Mouse (Mus musculus): ENCODE measurements around the gene Scnn1b.
A peak's percentile ranks its signal among the peaks of the same experiment; 100 is the strongest.

Gene Scnn1b

GRCm38 (mm10) chr7:121864858-121865585, at the start of gene Scnn1b:
Gene Scnn1b (plus strand): TSS chr7:121865038.
- DNase-seq (ENCODE audit: extremely low read depth, low read depth, low spot score), result no peak

DNA sequence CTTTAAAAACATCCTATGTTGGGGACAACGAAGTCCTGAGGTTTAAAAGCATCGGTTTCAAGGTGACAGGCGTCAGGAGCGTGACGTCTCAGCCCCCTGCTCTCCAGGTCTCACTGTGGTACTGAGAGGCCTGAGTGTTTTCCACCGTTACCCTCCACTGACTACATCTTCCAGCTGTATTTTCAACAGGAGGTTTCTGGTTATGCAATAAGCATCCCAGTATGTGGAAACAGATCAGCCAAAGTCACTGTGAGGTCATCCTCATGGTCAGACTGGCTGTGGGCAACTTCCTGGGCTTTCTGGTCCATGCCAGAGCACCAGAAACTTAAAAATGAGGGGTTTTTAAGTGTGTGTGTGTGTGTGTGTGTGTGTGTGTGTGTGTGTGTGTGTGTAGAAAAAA, 43.2 kb upstream of the Scnn1b start:
- no peak for DNase-seq (ENCODE audit: extremely low read depth, low read depth, low spot score)

- no peak for DNase-seq (ENCODE audit: extremely low read depth, low read depth, low spot score)
Observed at GRCm38 (mm10) chr7:121828481-121828880, 36.4 kb upstream of the Scnn1b start.

GRCm38 (mm10) chr7:121835392-121835791, 29.4 kb upstream of the Scnn1b start:
- DNase-seq (ENCODE audit: extremely low read depth, low read depth, low spot score), result no peak

- DNase-seq (ENCODE audit: extremely low read depth, low read depth, low spot score), result no peak
Observed at GRCm38 (mm10) chr7:121836827-121837226, 28.0 kb upstream of the Scnn1b start.

DNA sequence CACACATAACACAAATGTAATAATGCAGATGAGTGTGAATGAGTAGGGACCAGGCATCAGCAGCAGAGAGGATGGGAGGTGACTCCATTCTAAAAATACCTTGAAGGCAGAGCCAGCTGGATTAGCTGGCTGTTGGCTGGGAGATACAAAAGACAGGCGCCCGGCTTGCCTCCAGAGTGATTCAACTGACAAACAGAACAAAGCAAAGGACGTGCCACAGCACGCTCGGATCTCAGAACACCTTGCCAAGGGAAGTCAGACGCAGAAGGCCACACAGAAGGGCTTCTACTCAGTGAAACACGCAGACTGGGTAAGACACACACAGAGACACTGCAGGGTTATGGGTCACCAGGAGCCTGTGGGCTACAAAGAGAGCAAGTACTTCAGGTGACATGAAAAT, 24.0 kb upstream of the Scnn1b start:
- peak; percentile 80 for DNase-seq (ENCODE audit: extremely low read depth, low read depth, low spot score)

DNA sequence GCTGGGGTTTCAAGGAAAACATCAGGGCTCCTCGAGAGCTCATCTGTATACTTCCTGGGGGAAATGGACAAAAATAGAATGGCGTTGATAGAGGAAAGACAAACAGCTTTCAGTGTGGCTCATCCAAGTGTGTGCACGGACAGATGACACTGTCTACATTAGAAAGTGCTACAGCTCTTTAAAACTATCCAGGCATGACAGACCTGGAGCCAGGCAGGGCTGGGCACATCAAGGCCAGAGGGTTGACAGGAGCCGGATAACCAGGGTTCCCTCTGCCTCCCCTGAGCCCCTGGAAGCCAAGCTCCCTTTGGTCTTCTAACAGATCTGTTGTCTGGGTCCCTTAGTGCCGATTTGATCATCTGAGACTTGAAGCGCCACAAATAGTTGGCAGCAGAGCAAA, 22.6 kb upstream of the Scnn1b start:
- no peak for DNase-seq (ENCODE audit: extremely low read depth, low read depth, low spot score)

- peak; percentile 56 for DNase-seq (ENCODE audit: extremely low read depth, low read depth, low spot score)
Observed at GRCm38 (mm10) chr7:121845964-121846363, 18.9 kb upstream of the Scnn1b start.

DNA sequence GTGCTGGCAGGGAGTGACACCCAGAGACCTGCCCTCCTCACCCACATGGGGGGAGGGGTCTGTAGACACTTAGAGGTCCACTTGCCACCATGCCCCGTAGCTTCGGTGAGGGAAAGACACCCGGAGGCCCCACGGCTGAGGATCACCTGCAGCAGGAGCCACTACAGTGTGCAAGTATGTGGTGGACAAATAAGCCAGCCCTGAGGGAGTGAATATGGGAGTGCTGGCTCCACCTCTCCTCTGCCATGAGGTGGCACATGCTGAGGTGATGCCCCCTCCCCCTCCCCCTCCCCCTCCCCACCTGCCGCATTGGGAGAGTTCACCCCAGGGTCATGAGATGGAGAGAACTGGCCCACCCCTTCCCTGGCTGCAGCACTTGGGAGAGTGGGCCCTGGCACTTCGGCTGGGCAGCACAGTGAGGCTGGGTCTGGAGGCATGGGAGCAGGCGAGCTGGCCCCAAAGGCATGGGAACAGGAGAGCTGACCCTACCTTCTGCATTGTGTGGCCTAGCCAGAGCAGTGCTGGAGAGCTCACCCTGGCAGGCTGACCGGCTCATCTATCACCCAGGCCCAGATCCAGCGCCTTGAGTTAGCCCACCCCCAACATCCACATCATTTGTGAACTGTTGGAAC, 16.2 kb upstream of the Scnn1b start:
- DNase-seq (ENCODE audit: extremely low read depth, low read depth, low spot score), result no peak

DNA sequence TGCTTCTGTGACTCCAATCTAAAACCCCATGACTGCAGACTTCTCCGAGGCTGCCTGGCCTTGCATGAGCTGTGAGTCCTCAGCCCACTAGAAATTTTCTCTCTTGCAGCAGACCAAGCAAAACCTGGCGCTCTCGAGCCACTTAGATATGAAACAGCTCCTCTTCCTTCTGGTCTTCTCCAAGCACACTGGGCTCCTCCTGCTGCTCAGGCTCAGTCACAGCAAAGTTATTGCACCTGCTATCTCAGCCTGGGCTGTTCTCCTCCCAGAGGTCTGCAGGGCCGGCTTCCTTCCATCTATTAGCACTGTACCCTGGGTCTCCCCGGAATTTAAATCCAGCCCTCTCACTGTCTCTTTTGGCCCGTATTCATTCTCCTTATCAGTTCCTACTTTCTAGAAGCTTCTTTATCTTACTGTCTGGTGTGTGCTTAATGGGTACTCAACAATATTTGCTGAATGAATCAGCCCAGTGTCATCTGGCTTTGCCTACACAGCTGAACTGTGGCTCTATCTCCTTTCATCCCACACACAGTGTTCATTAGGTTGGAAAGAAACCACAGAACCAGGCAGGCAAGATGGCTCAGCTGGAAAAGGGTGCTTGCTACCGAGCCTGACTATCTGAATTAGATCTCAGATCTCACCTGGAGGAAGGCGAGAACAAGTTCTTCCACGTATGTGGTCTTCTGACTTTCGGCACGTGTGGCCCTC, 7.5 kb upstream of the Scnn1b start:
- DNase-seq (ENCODE audit: extremely low read depth, low read depth, low spot score), result no peak

DNA sequence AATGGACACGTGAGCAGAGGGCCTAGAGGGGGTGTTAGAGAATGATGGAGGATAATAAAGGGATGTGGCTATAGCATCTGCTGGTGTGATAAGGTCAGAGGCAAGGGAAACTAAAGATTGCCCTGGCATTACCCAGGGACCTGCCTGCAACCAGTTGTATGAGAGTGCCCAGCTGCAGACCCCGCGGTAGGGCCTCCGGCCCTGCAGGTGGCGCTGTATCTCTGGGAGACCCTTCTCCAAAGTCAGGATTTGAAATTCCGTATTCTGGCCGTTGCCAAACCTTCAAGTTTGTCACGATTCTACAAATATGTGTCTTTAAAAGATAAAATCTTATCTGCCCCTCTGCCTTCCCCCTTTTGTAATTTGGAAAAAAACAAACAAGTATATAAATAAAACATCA, 5.9 kb upstream of the Scnn1b start:
- DNase-seq (ENCODE audit: extremely low read depth, low read depth, low spot score), result no peak

DNA sequence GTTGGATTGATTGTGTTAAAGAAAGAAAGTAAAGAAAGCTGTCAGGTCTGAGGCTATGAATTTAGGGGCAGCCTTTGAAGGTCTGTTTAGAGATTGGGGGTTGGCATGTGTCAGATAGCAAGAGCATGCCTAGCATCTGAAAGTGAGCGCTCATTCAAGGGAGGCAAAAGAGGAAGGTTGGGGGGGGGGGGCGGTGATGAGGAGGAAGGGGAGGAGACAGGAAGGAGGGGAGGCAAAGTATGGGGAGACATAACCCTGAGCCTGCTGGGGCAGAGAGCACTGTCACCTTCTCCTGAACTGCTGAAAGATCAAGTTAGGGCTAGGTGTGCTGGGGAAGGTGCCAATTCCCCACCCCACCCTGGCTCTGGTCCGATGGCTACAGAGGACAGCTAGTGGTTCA, 6.8 kb downstream of the Scnn1b start:
- no peak for DNase-seq (ENCODE audit: extremely low read depth, low read depth, low spot score)

DNA sequence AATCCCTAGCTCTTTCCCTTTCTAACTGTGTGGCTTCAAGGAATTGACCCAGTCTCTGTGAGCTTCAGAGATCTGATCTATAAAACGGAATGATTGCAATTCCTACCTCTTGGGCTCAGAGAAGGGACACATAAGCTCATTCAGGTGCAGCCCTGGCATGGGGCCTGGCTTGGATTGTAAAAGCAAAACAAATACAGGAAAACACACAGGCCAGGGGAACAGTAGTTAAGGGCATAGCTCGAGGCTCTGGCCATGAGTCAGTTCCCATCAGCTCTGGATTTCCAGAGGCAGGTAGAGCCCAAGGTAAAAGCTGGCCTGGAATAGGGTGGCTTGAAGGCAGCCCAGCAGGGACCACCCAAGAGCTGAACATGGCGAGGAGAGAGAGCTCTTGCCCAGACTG, 9.2 kb downstream of the Scnn1b start:
- DNase-seq (ENCODE audit: extremely low read depth, low read depth, low spot score), result no peak

GRCm38 (mm10) chr7:121874784-121875183, 9.9 kb downstream of the Scnn1b start:
- DNase-seq (ENCODE audit: extremely low read depth, low read depth, low spot score), result no peak

GRCm38 (mm10) chr7:121880246-121880645, 15.4 kb downstream of the Scnn1b start:
- no peak for DNase-seq (ENCODE audit: extremely low read depth, low read depth, low spot score)

DNA sequence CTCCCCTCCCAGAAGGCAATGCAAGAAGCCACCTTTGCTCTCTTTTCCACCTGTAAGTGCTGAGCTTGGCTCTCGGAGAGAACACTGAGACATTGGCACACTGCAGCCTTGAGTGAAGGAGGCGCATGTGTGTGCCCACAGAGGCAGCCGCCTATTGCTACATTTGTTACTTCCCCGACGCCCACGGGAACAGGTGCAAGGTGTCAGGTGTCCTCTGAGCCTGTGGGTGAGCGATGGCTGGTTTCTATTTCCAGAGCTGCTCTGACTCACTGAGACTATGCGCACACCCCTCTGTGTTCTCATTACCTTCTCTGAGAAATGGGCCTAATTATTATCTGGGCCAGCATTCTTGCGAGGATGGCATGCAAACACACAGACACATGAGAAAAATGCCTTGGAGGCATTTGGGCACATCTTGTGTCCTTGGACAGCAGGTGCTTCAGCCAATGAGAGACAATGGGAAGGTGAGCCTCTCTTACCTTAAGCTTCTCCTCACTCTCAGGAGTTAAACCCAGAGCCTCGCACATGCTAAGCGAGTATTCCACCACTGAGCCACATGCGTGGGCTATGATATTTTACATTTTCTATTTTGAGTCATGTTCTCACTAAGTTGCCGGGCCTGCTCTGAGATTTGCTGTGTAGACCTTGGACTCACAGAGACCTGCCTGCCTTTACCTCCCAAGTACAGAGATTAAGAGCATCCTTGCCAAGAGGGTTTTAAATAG, 26.0 kb downstream of the Scnn1b start:
- DNase-seq (ENCODE audit: extremely low read depth, low read depth, low spot score), result peak; percentile 87

- no peak for DNase-seq (ENCODE audit: extremely low read depth, low read depth, low spot score)
Observed at GRCm38 (mm10) chr7:121896689-121897088, 31.9 kb downstream of the Scnn1b start.

- DNase-seq (ENCODE audit: extremely low read depth, low read depth, low spot score), result no peak
Observed at GRCm38 (mm10) chr7:121899311-121899710, 34.5 kb downstream of the Scnn1b start.

DNA sequence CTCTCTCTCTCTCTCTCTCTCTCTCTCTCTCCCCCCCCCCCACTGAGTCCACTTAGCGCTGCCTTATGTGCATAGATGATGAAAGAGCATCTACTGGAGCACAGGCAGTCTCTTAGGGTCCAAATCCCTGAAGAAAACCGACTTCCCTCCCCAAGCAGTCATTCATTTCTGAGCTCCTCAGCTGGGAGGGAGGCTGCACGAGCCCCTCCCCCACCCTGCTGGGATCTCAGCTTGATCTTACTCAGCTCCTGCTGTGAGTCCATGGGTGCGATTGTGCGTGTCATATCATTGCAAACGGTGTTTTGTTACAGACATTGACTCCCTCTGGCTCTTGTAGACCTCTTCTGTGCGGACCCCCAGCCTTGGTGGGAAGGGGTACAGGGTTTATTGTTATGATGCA, 35.1 kb downstream of the Scnn1b start:
- DNase-seq (ENCODE audit: extremely low read depth, low read depth, low spot score), result no peak

- DNase-seq (ENCODE audit: extremely low read depth, low read depth, low spot score), result no peak
Observed at GRCm38 (mm10) chr7:121902757-121903411, 38.0 kb downstream of the Scnn1b start.

DNA sequence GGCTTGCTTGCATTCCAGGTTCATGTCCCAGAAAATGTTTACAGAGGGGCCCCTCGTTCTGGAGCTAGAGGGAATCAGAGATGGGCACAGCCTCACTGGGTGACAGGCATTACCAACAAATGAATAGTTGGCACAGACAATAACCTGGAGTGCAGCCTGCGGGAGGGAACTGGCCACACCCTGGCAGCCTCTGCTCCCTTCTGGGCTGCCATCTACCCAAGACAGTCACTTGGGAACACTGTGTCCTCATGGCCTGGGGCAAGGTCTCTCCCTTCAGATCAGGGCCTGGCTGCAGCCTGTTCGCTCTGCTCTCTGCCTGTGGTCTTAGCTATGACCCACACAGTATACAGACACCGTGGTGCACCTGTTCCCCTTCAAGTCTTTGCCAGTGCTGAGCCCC, 42.0 kb downstream of the Scnn1b start:
- no peak for DNase-seq (ENCODE audit: extremely low read depth, low read depth, low spot score)
